Mouse (Mus musculus) urinary bladder, adult 2 months (tissue): ENCODE measurements around the gene Cdk10. TPM values are rescaled to one million over a fixed set of nuclear protein-coding genes. Genes with fewer than 3 reads are reported as not detected.
"Not testable (repeated sequence)": the region's sequence is repeated elsewhere in the genome, so short reads cannot be mapped to it uniquely, and the experiment has no call there.

Experiments
- DNase-seq: peaks from one replicate; pipeline ENCODE4 v3.0.0; 2022; ENCODE audit warnings: low spot score
- polyA plus RNA-seq: library from polyadenylated mRNA; depleted of rRNA; stranded (reverse); fragments of >200 nt; gene quantifications from 2 replicates; pipeline ENCODE4 v1.2.3, GENCODE M21; 2012; rRNA removed

Gene Cdk10
- 70.3 and 77.0 TPM in 2 replicates for polyA plus RNA-seq

- DNase-seq = peak; percentile 90
Observed at GRCm38 (mm10) chr8:123224278-123225266, at the start of gene Cdk10. Gene Cdk10 (plus strand): TSS chr8:123224842.

GRCm38 (mm10) chr8:123181391-123181790, 43.3 kb upstream of the Cdk10 start:
- no peak for DNase-seq

- DNase-seq = no peak
Observed at GRCm38 (mm10) chr8:123185566-123186409, 38.9 kb upstream of the Cdk10 start, which contains the start of gene Dpep1. Gene Dpep1 (plus strand): TSS chr8:123186242.

GRCm38 (mm10) chr8:123188006-123188405, 36.6 kb upstream of the Cdk10 start:
- DNase-seq = no peak

- DNase-seq = no peak
Observed at GRCm38 (mm10) chr8:123188841-123189240, 35.8 kb upstream of the Cdk10 start.

- no peak for DNase-seq
Observed at GRCm38 (mm10) chr8:123190678-123191077, 34.0 kb upstream of the Cdk10 start.

GRCm38 (mm10) chr8:123191908-123192307, 32.7 kb upstream of the Cdk10 start:
- DNase-seq = no peak

- no peak for DNase-seq
Observed at GRCm38 (mm10) chr8:123193771-123194170, 30.9 kb upstream of the Cdk10 start.

GRCm38 (mm10) chr8:123197016-123197415, 27.6 kb upstream of the Cdk10 start:
- DNase-seq = not testable (repeated sequence)

- DNase-seq = no peak
Observed at GRCm38 (mm10) chr8:123199864-123200263, 24.8 kb upstream of the Cdk10 start.

GRCm38 (mm10) chr8:123202288-123202687, 22.4 kb upstream of the Cdk10 start:
- DNase-seq = no peak

- DNase-seq = no peak
Observed at GRCm38 (mm10) chr8:123203571-123203970, 21.1 kb upstream of the Cdk10 start.

- DNase-seq = no peak
Observed at GRCm38 (mm10) chr8:123211876-123212275, 12.8 kb upstream of the Cdk10 start.

GRCm38 (mm10) chr8:123212321-123213117, 12.1 kb upstream of the Cdk10 start, which contains the start of the genes Chmp1a and Spata33:
Gene Chmp1a (minus strand): TSS chr8:123212763.
Gene Spata33 (plus strand): TSS chr8:123212832.
- peak; percentile 84 for DNase-seq

GRCm38 (mm10) chr8:123213118-123213772, 11.4 kb upstream of the Cdk10 start:
- DNase-seq = no peak

GRCm38 (mm10) chr8:123215430-123215829, 9.2 kb upstream of the Cdk10 start:
- no peak for DNase-seq

GRCm38 (mm10) chr8:123220917-123221316, 3.7 kb upstream of the Cdk10 start:
- no peak for DNase-seq

- DNase-seq = no peak
Observed at GRCm38 (mm10) chr8:123228416-123228815, 3.8 kb downstream of the Cdk10 start.

GRCm38 (mm10) chr8:123230326-123230725, 5.7 kb downstream of the Cdk10 start:
- DNase-seq = not testable (repeated sequence)

- DNase-seq = no peak
Observed at GRCm38 (mm10) chr8:123231742-123232141, 7.1 kb downstream of the Cdk10 start.

GRCm38 (mm10) chr8:123232553-123232952, 7.9 kb downstream of the Cdk10 start:
- DNase-seq = no peak
